Mouse (Mus musculus): Measurements from ENCODE around the gene Rnf39.

- no peak for TF ChIP-seq CTCF (IDR thresholded peaks at IDR 0.05; ENCODE audit: insufficient read depth, low read depth, low read length)
- no peak for TF ChIP-seq POLR2A (IDR thresholded peaks at IDR 0.05; ENCODE audit: insufficient read depth, low read depth, low read length)
Measured at GRCm38 (mm10) chr17:36942391-36942790, 327 bp upstream of the Rnf39 start.

Measured in olfactory bulb, adult 2 months (tissue).